Comparison of ENCODE assay signal across 29 mouse cellular contexts in the genomic region with DNA sequence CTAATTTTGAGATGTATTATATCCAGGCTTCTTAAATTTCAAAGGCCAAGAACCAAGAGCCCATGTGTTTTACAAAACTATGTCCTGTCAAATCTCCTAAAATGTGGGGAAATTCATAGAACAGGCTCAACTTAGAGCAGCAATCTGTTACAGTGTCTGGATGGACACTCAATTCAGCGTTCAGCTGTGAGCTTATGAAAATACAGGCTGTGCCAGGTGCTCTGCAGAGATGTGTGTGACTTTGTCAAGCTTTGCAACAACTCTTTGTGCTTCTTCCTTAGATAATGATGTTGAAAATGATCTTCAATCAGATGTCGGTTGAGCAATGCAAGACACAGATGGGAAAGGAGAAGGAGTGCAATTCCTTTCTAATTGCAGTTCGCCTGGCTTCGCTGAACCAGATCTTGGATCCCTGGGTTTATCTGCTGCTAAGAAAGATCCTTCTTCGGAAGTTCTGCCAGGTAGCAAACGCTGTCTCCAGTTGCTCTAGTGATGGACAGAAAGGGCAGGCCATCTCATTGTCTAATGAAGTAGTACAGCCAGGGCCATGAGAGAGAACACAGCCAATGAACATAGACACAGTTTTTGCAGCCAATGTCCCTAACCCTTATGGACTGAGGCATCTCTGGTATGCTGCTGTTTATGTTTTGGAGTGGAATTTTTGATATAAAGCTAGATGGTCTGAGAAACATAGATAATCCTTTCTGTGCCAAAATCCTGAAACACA. TPM values are rescaled to one million over a fixed set of nuclear protein-coding genes. Genes with fewer than 3 reads are reported as not detected.
DNase-seq lines count a peak whose midpoint lies in the region; ATAC-seq and TF ChIP-seq lines count a peak whose summit lies in the region.
"Had no signal": no experiment of that assay in that cellular context is flagged by ENCODE, and none has a peak within 500 bp of the region (broad histone marks: within the 10 kb centered on the region; RNA-seq: fewer than 3 reads in every experiment).

No protein-coding gene starts in this region.

- TF ChIP-seq POLR2A in liver, adult 2 months (IDR thresholded peaks at IDR 0.05; ENCODE audit: extremely low read depth, insufficient read depth, low read length) = no peak
- TF ChIP-seq POLR2A in lung, adult 2 months (IDR thresholded peaks at IDR 0.05; ENCODE audit: borderline replicate concordance, extremely low read depth, low read depth, low read length) = no peak

- H3K27ac ChIP-seq in intestine, embryonic 15.5 days = peak overlapping the region; percentile 25; the same call in 1 of the 2 replicates
- H3K27ac ChIP-seq in intestine, postnatal 0 days (ENCODE audit: low read depth, low read length) = no peak overlapping the region
- H3K27ac ChIP-seq in liver, adult 2 months (replicated peaks; ENCODE audit: insufficient read depth, low read depth, low read length) = no peak overlapping the region
- H3K27ac ChIP-seq in liver, embryonic 11.5 days (ENCODE audit: low read depth, low read length) = no peak overlapping the region
- H3K27ac ChIP-seq in lung, postnatal 0 days (ENCODE audit: low read length) = no peak overlapping the region
- H3K27ac ChIP-seq: hindbrain, embryonic 10.5 days; hindbrain, embryonic 15.5 days; left cerebral cortex, adult 2 months; limb, embryonic 12.5 days; liver, embryonic 13.5 days; stomach, embryonic 15.5 days had no signal

- TF ChIP-seq CTCF in intestine, postnatal 0 days (IDR thresholded peaks at IDR 0.05; ENCODE audit: low read depth) = no peak
- TF ChIP-seq CTCF in liver, adult 2 months (IDR thresholded peaks at IDR 0.05; ENCODE audit: low read depth, low read length) = no peak
- TF ChIP-seq CTCF in lung, postnatal 0 days (IDR thresholded peaks at IDR 0.05) = no peak
- no peak for TF ChIP-seq CTCF in lung, adult 2 months (IDR thresholded peaks at IDR 0.05; ENCODE audit: insufficient read depth, low read length)

- no peaks in the 10 kb centered on the region for H3K9me3 ChIP-seq in intestine, embryonic 15.5 days
- H3K9me3 ChIP-seq in intestine, postnatal 0 days (ENCODE audit: control insufficient read depth) = no peaks in the 10 kb centered on the region
- no peaks in the 10 kb centered on the region for H3K9me3 ChIP-seq in liver, embryonic 11.5 days (ENCODE audit: control insufficient read depth, low read length)
- H3K9me3 ChIP-seq in lung, postnatal 0 days (ENCODE audit: low read length) = no peaks in the 10 kb centered on the region
- H3K9me3 ChIP-seq: hindbrain, embryonic 10.5 days; hindbrain, embryonic 15.5 days; limb, embryonic 12.5 days; liver, embryonic 13.5 days; stomach, embryonic 15.5 days had no signal

- DNase-seq in liver, adult 2 months (ENCODE audit: extremely low read depth, low read depth, low spot score) = peak; percentile 24
- no peak for DNase-seq in liver, embryonic 11.5 days (ENCODE audit: low spot score)
- DNase-seq in lung, postnatal 0 days (ENCODE audit: low spot score) = peak; percentile 38
- no peak for DNase-seq in lung, adult 2 months
- no peak for DNase-seq in heart, adult 8-10 months (ENCODE audit: low spot score)
- DNase-seq: adrenal gland, postnatal 10 days; cerebellum, adult 11 months; cerebellum, adult 9-10 months; cerebellum, postnatal 36 days; heart, postnatal 14 days; kidney, adult 8-10 months; kidney, postnatal 14 days; liver, embryonic 13.5 days; lung, postnatal 36 days; right cerebral cortex, postnatal 25 days; thymus, adult 2 months; thymus, postnatal 36 days had no signal

- no peaks in the 10 kb centered on the region for H3K36me3 ChIP-seq in intestine, embryonic 15.5 days
- H3K36me3 ChIP-seq in intestine, postnatal 0 days (ENCODE audit: control insufficient read depth, insufficient read depth) = no peaks in the 10 kb centered on the region
- no peaks in the 10 kb centered on the region for H3K36me3 ChIP-seq in liver, adult 2 months (ENCODE audit: control insufficient read depth, insufficient read depth, low read length)
- no peaks in the 10 kb centered on the region for H3K36me3 ChIP-seq in liver, embryonic 11.5 days (ENCODE audit: control insufficient read depth, insufficient read depth, low read length)
- H3K36me3 ChIP-seq in lung, postnatal 0 days (ENCODE audit: insufficient read depth, low read length) = no peaks in the 10 kb centered on the region
- H3K36me3 ChIP-seq: hindbrain, embryonic 10.5 days; hindbrain, embryonic 15.5 days; limb, embryonic 12.5 days; liver, embryonic 13.5 days; stomach, embryonic 15.5 days had no signal

- H3K4me3 ChIP-seq in intestine, embryonic 15.5 days (replicated peaks) = no peak overlapping the region
- H3K4me3 ChIP-seq in intestine, postnatal 0 days (ENCODE audit: low read depth, low read length) = no peak overlapping the region
- H3K4me3 ChIP-seq in liver, adult 2 months (ENCODE audit: insufficient read depth, low read depth, low read length) = no peak overlapping the region
- no peak overlapping the region for H3K4me3 ChIP-seq in liver, embryonic 11.5 days (ENCODE audit: low read depth, low read length)
- no peak overlapping the region for H3K4me3 ChIP-seq in lung, postnatal 0 days (ENCODE audit: low read depth, low read length)
- no peak overlapping the region for H3K4me3 ChIP-seq in lung, adult 2 months (replicated peaks; ENCODE audit: extremely low read depth, low read depth, low read length)
- H3K4me3 ChIP-seq: hindbrain, embryonic 10.5 days; hindbrain, embryonic 15.5 days; left cerebral cortex, adult 2 months; limb, embryonic 12.5 days; liver, embryonic 13.5 days; stomach, embryonic 15.5 days had no signal

- 66% methylated on average over 6 of the region's 6 CpGs for WGBS in intestine, embryonic 15.5 days
- WGBS in intestine, postnatal 0 days = 69% methylated on average over 6 of the region's 6 CpGs
- 84% methylated on average over 6 of the region's 6 CpGs for WGBS in liver, adult 2 months
- WGBS in liver, embryonic 11.5 days = 77% methylated on average over 6 of the region's 6 CpGs
- 54% methylated on average over 6 of the region's 6 CpGs for WGBS in lung, postnatal 0 days
- WGBS in lung, adult 2 months = 67% methylated on average over 6 of the region's 6 CpGs

- H3K9ac ChIP-seq in intestine, embryonic 15.5 days = no peak overlapping the region
- no peak overlapping the region for H3K9ac ChIP-seq in intestine, postnatal 0 days (ENCODE audit: low read depth, low read length)
- no peak overlapping the region for H3K9ac ChIP-seq in liver, adult 2 months (ENCODE audit: low read depth, low read length)
- H3K9ac ChIP-seq in liver, embryonic 11.5 days (ENCODE audit: low read depth, low read length) = no peak overlapping the region
- H3K9ac ChIP-seq in lung, postnatal 0 days (replicated peaks; ENCODE audit: low read depth) = no peak overlapping the region
- H3K9ac ChIP-seq: hindbrain, embryonic 15.5 days; limb, embryonic 12.5 days; liver, embryonic 13.5 days; stomach, embryonic 15.5 days had no signal

- H3K27me3 ChIP-seq in intestine, embryonic 15.5 days (replicated peaks) = no peaks in the 10 kb centered on the region
- H3K27me3 ChIP-seq in intestine, postnatal 0 days (replicated peaks; ENCODE audit: control insufficient read depth, insufficient read depth, low read length) = no peaks in the 10 kb centered on the region
- H3K27me3 ChIP-seq in liver, adult 2 months (ENCODE audit: control insufficient read depth, insufficient read depth, low read length) = no peaks in the 10 kb centered on the region
- H3K27me3 ChIP-seq in liver, embryonic 11.5 days (replicated peaks; ENCODE audit: control insufficient read depth, insufficient read depth, low read length) = no peaks in the 10 kb centered on the region
- no peaks in the 10 kb centered on the region for H3K27me3 ChIP-seq in lung, postnatal 0 days (replicated peaks; ENCODE audit: insufficient read depth, low read length)
- H3K27me3 ChIP-seq: hindbrain, embryonic 15.5 days; limb, embryonic 12.5 days; liver, embryonic 13.5 days; Patski; stomach, embryonic 15.5 days had no signal

- H3K4me2 ChIP-seq in intestine, embryonic 15.5 days (replicated peaks) = no peak overlapping the region
- H3K4me2 ChIP-seq in intestine, postnatal 0 days (replicated peaks; ENCODE audit: low read depth) = no peak overlapping the region
- H3K4me2 ChIP-seq in liver, embryonic 11.5 days = no peak overlapping the region
- no peak overlapping the region for H3K4me2 ChIP-seq in lung, postnatal 0 days (replicated peaks; ENCODE audit: low read depth, low read length)
- H3K4me2 ChIP-seq: hindbrain, embryonic 15.5 days; limb, embryonic 12.5 days; liver, embryonic 13.5 days; midbrain, embryonic 11.5 days; stomach, embryonic 15.5 days had no signal

- no peaks in the 10 kb centered on the region for H3K79me2 ChIP-seq in liver, adult 2 months (ENCODE audit: control insufficient read depth, insufficient read depth, low read length)

- H3K4me1 ChIP-seq in intestine, embryonic 15.5 days (replicated peaks) = no peaks in the 10 kb centered on the region
- H3K4me1 ChIP-seq in intestine, postnatal 0 days (replicated peaks; ENCODE audit: control insufficient read depth, insufficient read depth, low read length) = no peaks in the 10 kb centered on the region
- no peaks in the 10 kb centered on the region for H3K4me1 ChIP-seq in liver, adult 2 months (ENCODE audit: control insufficient read depth, insufficient read depth, low read length)
- H3K4me1 ChIP-seq in liver, embryonic 11.5 days (replicated peaks; ENCODE audit: control insufficient read depth, insufficient read depth, low read length) = no peaks in the 10 kb centered on the region
- no peaks in the 10 kb centered on the region for H3K4me1 ChIP-seq in lung, postnatal 0 days (ENCODE audit: insufficient read depth, low read depth, low read length)
- no peaks in the 10 kb centered on the region for H3K4me1 ChIP-seq in lung, adult 2 months (ENCODE audit: control insufficient read depth, insufficient read depth, low read length)
- H3K4me1 ChIP-seq: hindbrain, embryonic 10.5 days; hindbrain, embryonic 15.5 days; limb, embryonic 12.5 days; liver, embryonic 13.5 days; stomach, embryonic 15.5 days had no signal

- no peak for TF ChIP-seq EP300 in lung, postnatal 0 days (IDR thresholded peaks at IDR 0.05)

- ATAC-seq in intestine, embryonic 15.5 days = 0 out of 2 replicates have a peak, but pooled peaks have one; percentile 34
- ATAC-seq in intestine, postnatal 0 days = no peak
- ATAC-seq in liver, embryonic 11.5 days (replicated peaks; ENCODE audit: low FRiP score) = no peak
- peak; percentile 61 for ATAC-seq in lung, postnatal 0 days
- ATAC-seq: forebrain, embryonic 14.5 days; inflammation-experienced regulatory T-cells, adult 6 months; midbrain, embryonic 16.5 days; Patski had no signal

RNA-seq across cellular contexts. Expression of a gene that starts 38.2 kb away (rescaled TPM):
- 13.6 and 13.9 TPM in 2 replicates for polyA plus RNA-seq in intestine, embryonic 15.5 days (2015; fragmentation: Nextera tagmentation; extraction: Ambion mirVana)
- 8.6 and 8.7 TPM in 2 replicates for polyA plus RNA-seq in intestine, postnatal 0 days (2015; fragmentation: Nextera tagmentation; extraction: Ambion mirVana)
- total RNA-seq in liver, adult 2 months (2014; rRNA removed) = 0.20 and 0.28 TPM in 2 replicates
- polyA plus RNA-seq in liver, adult 2 months (2012; rRNA removed) = 0.20 and 0.27 TPM in 2 replicates
- polyA plus RNA-seq in liver, embryonic 11.5 days (2014; fragmentation: Nextera tagmentation; extraction: Ambion mirVana) = 15.8 and 18.0 TPM in 2 replicates
- 10.3 and 14.3 TPM in 2 replicates for polyA plus RNA-seq in lung, postnatal 0 days (2015; fragmentation: Nextera tagmentation; extraction: Ambion mirVana)
- 5.8 and 6.7 TPM in 2 replicates for polyA plus RNA-seq in lung, adult 2 months (2012; rRNA removed)
- total RNA-seq in heart, adult 8-10 months (2022) = under 1 TPM; 0.22 to 0.34 (median 0.28) TPM
- polyA plus RNA-seq: inflammation-experienced regulatory T-cells, adult 6 months had no signal

Comparison
In these comparisons a context has a peak if more than half of its experiments do, and no peak if none do; other contexts are left out.
1. ATAC-seq: peak in intestine, embryonic 15.5 days (single experiment) and lung, postnatal 0 days (single experiment); none in intestine, postnatal 0 days (single experiment) and liver, embryonic 11.5 days (single experiment).
2. DNase-seq: peak in liver, adult 2 months (single experiment) and lung, postnatal 0 days (single experiment); none in liver, embryonic 11.5 days (single experiment), lung, adult 2 months (single experiment) and heart, adult 8-10 months (single experiment).